Mouse (Mus musculus): ENCODE measurements at regions not wholly inside any gene's neighbourhood (a gene's known extent, or its start where the extent isn't known, plus 50 kb on each side); places are given as distances from the start of the nearest gene placed in this dataset.

- H3K4me1 ChIP-seq (ENCODE audit: control insufficient read depth, insufficient read depth, low read length): no peaks in the 10 kb centered on the region
- no peak for ATAC-seq (ENCODE audit: insufficient read depth, low FRiP score, low TSS enrichment)
- H3K27me3 ChIP-seq (ENCODE audit: control insufficient read depth, insufficient read depth, low read length): no peaks in the 10 kb centered on the region
- H3K9ac ChIP-seq (ENCODE audit: low read length): no peak overlapping the region
- H3K4me2 ChIP-seq (ENCODE audit: low read depth): no peak overlapping the region
- no peak for DNase-seq (ENCODE audit: low spot score)
- H3K36me3 ChIP-seq (ENCODE audit: control insufficient read depth, insufficient read depth, low read length): no peaks in the 10 kb centered on the region
- no peak overlapping the region for H3K27ac ChIP-seq (ENCODE audit: low read depth, low read length)
- 86% methylated on average over 7 of the region's 7 CpGs for WGBS
- H3K9me3 ChIP-seq (ENCODE audit: control insufficient read depth, low read length): no peaks in the 10 kb centered on the region
- no peak overlapping the region for H3K4me3 ChIP-seq (ENCODE audit: low read depth, low read length)
These were observed 386.3 kb downstream of the Vgll3 start for GRCm38 (mm10) chr16:66201406-66201805.

Measured in neural tube, embryonic 11.5 days (tissue).